Mouse (Mus musculus) E14TG2a.4 (cell line): ENCODE measurements at regions not wholly inside any gene's neighbourhood (a gene's known extent, or its start where the extent isn't known, plus 50 kb on each side); places are given as distances from the start of the nearest gene placed in this dataset.

ENCODE experiments used
- CTCF ChIP-seq: conservative IDR thresholded peaks from 2 replicates; pipeline ENCODE4 v1.5.1; 2014; ENCODE audit warnings: low read length
- NANOG ChIP-seq: IDR thresholded peaks from 2 replicates; pipeline ENCODE4 v1.6.1; 2014; ENCODE audit warnings: borderline replicate concordance, low read length, mixed read lengths

GRCm38 (mm10) chrX:12358026-12358425, 197.9 kb upstream of the Bcor start:
- TF ChIP-seq CTCF, result no peak
- TF ChIP-seq NANOG, result no peak
